Mouse (Mus musculus) heart, adult 8-10 months (tissue): ENCODE measurements around the gene Jph2. TPM values are rescaled to one million over a fixed set of nuclear protein-coding genes. Genes with fewer than 3 reads are reported as not detected.

Experiments
- DNase-seq: peaks from one replicate; pipeline ENCODE4 v3.0.0; 2022; ENCODE audit warnings: low spot score
- total RNA-seq, 4 experiments: library from RNA; stranded (reverse); gene quantifications; 2 replicates each; pipeline ENCODE4 v1.2.4; 2022

The Jph2 gene
- total RNA-seq, 4 experiments from 2014 or later, result 423 to 464 (median 433) TPM

- no peak for DNase-seq
These were observed 88.4 kb downstream of the Jph2 start for GRCm38 (mm10) chr2:163309376-163309775.

- DNase-seq, result no peak
These were observed 94.8 kb downstream of the Jph2 start for GRCm38 (mm10) chr2:163303037-163303436.

GRCm38 (mm10) chr2:163301641-163302040, 96.2 kb downstream of the Jph2 start:
- DNase-seq, result no peak

- no peak for DNase-seq
These were observed 97.4 kb downstream of the Jph2 start for GRCm38 (mm10) chr2:163300069-163301060.

GRCm38 (mm10) chr2:163296999-163297630, 100.7 kb downstream of the Jph2 start:
- DNase-seq, result no peak

GRCm38 (mm10) chr2:163288881-163289379, 108.9 kb downstream of the Jph2 start:
- DNase-seq, result no peak

Other genes with a start within 250 kb of the Jph2 start
- 1 to 10 TPM in 2 of 4 experiments, under 1 TPM in 2; 0.66 to 2.7 (median 1.0) TPM for gene Tox2, start 194.9 kb downstream of the Jph2 start, total RNA-seq
- gene Oser1, start 26.7 kb upstream of the Jph2 start, total RNA-seq, result 10 to 100 TPM; 19.4 to 21.8 (median 20.3) TPM
- gene Gdap1l1, start 40.5 kb upstream of the Jph2 start, total RNA-seq, result not detected
- 100 to 1,000 TPM; 197 to 218 (median 209) TPM for gene Fitm2, start 74.6 kb upstream of the Jph2 start, total RNA-seq
- not detected for gene R3hdml, start 94.3 kb upstream of the Jph2 start, total RNA-seq
- gene Hnf4a, start 108.8 kb upstream of the Jph2 start, total RNA-seq, result not detected
- gene Ttpal, start 204.3 kb upstream of the Jph2 start, total RNA-seq, result 10 to 100 TPM in 2 of 4 experiments, 1 to 10 TPM in 2; 7.4 to 15.0 (median 11.4) TPM
- gene Serinc3, start 247.1 kb upstream of the Jph2 start, total RNA-seq, result 100 to 1,000 TPM; 272 to 302 (median 297) TPM